Mouse (Mus musculus) lung, postnatal 14 days (tissue): ENCODE data around the gene Sde2.
"Not testable (repeated sequence)": the region's sequence is repeated elsewhere in the genome, so short reads cannot be mapped to it uniquely, and the experiment has no call there.

Source experiments
- DNase-seq: peaks from one replicate; pipeline ENCODE4 v3.0.0; 2021

Sde2 gene

DNA sequence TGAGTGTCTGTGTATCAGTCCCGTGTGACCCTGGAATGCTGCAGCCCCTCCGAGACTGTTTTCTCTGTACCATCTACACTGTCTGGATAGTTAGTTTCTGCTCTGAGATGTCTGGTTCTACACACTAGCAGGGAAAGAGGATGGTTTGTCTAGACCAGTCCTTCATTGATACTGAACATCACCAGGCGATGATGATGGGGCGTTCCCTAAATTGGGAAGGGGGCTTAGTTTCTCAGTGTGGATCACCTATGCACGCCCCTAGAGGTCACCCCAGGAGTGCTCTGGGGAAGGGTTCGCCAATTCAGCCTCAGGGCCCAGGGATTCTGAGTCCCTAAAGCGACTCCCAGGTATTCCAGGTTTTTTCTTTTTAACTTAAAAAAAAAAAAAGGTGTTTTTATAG is 38.2 kb downstream of the Sde2 start:
- no peak for DNase-seq

DNA sequence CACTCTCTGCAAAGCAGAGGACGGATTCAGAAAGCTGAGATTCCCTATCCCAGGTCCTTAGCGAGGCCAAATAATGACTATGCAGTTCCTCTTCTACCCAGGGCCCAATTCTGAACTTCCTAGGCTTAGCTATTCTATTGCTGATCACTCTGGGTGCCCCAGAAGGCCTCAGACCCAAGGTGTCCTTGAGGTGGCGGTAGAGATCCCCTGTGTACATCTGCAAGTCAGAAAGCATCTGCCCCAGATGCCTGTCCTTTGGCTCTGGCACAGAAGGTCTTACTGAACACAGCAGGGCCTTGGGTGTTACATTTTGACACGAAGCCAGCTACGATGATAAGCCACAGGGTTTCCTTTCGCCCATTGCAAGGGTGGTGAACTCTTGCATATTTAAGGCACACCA is 38.9 kb downstream of the Sde2 start:
- DNase-seq, result peak; percentile 27

DNA sequence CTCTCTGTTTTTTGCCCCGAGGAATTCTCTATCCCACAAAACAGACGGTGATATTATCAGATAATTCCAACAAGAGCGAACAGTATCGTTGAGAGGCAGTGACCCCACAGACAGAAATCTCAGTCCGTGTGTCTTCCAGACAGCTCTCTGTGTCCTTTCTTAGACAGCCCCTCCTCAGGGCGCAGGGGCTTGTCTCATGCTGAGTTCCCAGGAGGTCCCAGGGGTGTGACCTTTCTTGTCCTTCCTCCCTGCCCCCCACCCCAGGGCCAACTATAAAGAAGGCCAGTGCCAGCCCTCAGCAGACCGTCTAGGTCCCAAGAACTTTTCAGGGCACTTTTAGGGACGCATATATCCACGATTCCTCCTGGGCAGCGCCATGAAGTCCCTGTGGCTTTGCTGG is 41.9 kb downstream of the Sde2 start, which contains the start of gene Lefty2:
Gene Lefty2, plus strand, starts transcription at position 301 of the 400 bp plus-strand sequence.
- no peak for DNase-seq

DNA sequence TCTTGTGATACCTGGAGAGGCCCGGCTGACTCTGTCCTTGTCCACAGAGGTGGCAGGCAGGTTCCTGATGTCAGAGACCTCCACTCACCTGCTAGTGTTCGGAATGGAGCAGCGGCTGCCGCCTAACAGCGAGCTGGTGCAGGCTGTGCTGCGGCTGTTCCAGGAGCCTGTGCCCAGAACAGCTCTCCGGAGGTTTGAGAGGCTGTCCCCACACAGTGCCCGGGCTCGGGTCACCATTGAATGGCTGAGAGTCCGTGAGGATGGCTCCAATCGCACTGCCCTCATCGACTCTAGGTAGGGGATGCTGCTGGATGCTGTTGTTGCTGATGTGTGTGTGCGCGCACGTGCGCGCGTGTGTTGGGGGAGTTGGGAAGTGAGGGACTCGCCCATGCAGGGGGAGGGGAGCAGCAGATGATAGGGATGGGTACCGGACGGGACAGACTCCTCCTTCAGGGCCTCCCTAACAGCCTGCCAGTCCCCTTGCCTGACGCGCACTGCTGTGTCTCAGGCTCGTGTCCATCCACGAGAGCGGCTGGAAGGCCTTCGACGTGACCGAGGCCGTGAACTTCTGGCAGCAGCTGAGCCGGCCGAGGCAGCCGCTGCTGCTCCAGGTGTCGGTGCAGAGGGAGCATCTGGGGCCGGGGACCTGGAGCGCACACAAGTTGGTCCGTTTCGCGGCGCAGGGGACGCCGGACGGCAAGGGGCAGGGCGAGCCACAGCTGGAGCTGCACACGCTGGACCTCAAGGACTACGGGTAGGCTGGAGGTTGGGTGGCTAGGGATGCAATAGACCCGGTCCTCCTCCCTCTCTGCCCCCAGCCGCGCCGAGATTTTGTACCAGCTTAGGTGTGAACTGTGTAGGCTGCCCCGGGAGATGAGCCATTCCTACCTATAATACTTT is 43.4 kb downstream of the Sde2 start:
- not testable (repeated sequence) for DNase-seq

DNA sequence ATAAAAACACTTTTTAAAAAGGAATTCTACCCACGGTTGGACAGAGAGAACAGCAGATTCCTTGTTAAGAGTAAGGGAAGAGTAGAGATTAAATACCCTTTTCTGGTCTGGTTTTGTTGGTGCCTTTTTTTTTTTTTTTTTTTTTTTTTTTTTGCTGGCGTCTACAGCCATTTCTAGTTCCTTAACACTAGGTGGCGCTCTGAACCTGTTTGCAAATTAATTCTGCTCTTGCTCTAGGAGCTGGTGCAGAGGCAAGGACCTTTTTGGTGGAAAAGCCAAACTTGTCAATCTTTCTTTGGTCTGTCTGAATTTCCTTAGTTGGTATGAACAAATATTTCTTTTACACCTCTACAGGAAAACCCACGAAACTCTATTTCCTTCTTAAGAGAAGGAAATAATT is 50.2 kb downstream of the Sde2 start:
- peak; percentile 45 for DNase-seq

DNA sequence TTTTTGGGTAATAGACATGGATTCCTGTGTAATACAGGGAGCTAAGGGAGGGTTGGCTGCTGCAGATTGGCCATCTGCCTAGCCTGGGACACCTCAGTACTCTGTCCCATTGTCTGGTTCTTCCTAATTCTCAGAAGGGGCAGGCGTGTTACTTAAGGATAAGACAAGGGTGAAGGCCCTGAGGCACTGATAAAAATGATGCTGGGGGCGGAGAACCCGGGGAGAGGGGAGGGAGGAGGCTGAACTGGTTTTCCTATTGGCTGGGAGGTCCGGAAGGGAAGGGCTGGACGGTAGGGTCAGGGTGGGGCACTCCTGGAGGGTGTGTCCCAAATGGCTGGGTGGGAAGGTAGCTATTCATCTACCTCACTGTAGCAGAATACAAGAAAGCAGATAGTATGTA is 52.0 kb downstream of the Sde2 start:
- DNase-seq, result no peak

DNA sequence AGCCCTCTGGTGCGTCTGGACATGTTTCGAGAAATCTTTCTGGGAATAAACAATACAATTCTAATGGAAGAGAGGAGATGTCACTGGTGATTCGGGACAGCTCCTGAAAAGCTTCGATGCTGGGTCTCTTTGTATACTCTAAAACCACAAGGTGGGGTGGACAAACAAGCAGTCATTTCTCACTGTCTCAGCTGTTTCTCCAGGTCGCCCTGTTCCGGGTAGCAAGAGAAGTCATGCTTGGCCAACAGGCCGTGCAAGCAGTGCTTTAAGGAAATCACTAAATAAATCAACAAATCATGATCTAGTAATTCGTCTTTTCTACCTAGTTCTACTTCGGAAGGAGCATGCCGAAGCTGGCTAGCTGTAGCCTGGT is 52.7 kb downstream of the Sde2 start:
- no peak for DNase-seq

DNA sequence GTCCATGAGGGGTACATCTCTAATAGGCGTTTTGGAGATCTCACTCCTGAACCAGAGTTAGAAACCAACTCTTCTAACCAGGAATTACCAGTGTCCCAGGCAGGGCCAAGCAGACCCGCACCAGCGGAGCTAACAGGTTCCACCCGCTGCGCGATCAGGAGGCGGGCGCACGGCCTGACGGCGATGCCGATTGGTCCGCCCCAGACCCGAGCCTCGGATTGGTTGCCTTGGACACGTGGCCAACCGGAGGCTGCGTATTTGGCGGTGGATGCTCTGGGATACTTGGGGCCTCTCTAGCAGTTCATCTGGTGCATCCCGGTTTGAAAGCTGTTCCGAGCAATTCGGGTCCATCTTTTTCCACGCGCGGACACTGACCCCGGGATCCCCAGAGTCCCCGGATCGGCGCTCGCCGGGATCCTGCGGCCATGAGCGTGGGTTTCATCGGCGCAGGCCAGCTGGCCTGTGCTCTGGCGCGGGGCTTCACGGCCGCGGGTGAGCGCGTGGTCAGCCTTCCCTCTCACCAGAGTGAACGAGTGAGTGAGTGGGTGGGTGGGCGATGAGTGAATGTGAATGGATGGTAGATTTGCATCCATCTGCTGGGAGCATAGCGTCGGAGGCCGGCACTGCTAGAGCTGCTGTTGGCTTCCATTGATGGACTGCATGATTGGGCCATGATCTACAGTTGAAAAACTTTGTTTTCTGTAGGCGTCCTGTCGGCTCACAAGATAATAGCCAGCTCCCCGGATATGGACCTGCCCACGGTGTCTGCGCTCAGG is 53.3 kb downstream of the Sde2 start, which contains the start of gene Pycr2:
Gene Pycr2, plus strand, starts transcription at position 255 of the 776 bp plus-strand sequence.
- DNase-seq, result peak; percentile 95

DNA sequence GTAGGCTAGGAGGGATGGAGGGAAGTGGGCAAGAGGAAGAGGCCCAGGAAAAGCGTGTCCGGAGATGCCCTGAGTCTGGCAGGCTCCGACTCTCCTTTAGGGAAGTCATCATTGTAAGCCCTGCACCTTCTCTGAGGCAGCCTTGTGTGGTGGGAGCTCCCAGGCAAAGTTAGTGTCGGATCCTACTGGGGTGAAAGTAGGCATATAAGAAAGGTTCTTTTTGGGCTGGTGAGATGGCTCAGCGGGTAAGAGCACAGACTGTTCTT is 53.8 kb downstream of the Sde2 start:
- DNase-seq, result no peak

DNA sequence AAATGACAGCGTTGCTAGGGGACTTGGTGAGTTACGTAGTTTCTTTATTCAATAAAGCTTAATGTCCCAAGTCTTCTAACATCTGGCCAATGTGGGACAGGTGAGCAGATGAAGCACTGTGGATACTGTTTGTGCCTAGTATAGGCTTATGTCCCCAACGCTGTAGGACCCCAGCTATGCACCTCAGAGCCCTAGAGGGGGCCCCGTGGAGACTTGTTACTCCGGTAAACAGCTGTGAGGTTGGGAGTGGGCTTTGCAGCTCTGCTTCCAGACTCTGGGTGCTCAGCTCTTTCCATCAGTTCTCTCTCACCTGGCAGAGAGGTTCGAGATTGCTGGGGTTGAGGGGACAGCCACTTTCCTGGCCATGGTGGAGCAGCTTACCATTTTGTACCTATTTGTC is 54.4 kb downstream of the Sde2 start:
- no peak for DNase-seq

DNA sequence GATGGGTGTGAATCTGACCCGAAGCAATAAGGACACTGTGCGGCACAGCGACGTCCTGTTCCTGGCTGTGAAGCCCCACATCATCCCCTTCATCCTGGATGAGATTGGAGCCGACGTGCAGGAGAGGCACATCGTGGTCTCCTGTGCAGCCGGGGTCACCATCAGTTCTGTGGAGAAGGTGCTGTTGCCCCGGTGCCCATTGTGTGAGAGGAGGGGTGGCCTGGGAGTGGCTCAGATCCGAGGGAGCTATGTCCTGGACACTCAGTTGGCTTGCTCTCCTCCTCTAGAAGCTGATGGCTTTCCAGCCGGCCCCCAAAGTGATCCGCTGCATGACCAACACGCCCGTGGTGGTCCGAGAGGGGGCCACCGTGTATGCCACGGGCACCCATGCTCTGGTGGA is 54.9 kb downstream of the Sde2 start:
- DNase-seq, result no peak

DNA sequence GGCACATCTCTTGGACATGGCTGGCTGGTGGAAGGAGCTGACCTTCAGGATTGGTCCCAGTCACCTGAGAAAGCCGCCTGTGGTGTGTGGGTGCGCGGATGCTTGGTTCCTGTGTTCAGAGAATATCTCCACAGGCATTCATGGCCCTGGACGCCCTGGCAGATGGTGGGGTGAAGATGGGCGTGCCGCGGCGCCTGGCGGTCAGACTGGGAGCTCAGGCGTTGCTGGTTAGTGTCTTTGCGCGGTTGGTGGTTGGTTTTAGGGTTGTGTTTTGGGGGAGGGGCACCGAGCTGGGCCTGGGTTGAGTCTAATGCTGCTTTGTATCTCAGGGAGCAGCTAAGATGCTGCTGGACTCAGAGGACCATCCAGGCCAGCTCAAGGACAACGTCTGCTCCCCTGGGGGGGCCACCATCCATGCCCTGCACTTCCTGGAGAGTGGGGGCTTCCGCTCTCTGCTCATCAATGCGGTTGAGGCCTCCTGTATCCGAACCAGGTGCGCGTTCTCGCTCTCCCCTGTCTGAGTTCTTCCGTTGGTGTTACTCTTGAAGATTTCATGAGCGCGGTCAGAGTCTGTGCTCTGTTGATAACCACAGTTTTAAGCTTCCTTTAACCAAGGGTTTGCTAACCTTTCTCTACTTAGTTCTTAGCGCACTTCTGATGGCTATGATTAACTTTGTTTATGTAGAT is 55.7 kb downstream of the Sde2 start:
- DNase-seq, result no peak

DNA sequence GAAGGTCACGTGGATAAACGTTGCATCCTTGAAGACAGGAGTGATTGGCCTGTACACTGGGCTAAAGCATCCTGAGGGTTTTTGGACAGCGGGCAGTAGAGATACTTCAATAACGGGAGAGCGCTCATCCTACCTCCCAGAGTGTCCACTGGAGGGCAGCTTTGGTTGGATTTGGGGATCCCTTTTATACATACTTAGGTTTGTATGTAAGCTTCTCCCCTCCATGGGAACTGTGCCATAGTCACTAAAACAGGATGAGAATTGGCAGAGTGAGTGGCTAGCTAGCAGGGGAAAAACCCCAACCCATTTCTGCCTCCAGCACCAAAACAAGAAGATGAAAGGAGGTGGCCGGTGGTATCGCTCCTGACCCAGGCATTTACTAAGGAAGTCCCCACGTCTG is 60.2 kb downstream of the Sde2 start:
- no peak for DNase-seq

DNA sequence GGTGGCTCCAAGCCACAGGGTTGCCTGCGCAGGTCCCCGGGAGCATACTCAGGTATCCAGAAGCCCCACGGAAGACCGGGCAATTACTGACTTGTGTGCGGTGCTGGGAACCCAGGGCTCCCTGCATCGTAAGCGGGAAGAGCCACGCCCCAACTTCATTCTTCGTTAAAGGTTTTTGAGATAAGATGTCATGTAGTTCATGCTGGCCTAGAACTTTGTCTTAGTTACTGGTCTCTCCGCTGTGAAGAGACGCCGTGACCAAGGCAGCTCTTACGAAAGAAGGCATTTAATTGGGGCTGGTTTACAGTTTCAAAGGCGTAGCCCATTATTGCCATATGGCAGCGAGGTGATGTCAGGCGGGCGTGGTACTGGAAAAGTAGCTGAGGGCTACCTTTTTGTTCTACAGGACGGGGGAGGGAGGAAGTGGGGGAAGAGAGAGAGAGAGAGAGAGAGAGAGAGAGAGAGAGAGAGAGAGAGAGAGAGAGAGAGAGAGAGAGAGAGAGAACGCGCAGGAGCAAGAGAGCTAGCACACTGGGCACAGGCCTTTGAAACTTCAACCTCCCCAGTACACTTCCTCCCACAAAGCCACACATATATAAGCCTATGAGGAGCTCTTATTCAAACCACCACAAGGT is 60.8 kb downstream of the Sde2 start:
- no peak for DNase-seq

DNA sequence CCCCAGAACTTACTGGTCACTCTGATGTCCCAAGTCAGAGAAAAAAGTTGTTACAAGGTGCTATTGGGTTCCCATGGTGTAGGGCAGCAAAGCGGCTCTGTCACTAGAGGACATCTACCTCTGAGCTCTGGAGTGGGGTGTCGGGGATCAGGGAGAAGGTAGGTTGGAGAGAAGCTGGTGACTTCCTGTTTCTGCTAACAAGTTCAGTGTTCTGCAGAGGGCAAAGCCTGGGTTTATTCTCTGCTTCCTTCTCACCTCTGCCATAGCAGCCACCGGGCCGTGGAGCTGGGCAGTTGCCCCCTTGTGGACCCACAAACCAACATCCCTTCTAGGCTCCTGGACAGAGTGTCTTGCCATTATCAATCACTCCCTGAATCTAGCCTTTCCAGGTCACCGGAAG is 61.9 kb downstream of the Sde2 start:
- no peak for DNase-seq

DNA sequence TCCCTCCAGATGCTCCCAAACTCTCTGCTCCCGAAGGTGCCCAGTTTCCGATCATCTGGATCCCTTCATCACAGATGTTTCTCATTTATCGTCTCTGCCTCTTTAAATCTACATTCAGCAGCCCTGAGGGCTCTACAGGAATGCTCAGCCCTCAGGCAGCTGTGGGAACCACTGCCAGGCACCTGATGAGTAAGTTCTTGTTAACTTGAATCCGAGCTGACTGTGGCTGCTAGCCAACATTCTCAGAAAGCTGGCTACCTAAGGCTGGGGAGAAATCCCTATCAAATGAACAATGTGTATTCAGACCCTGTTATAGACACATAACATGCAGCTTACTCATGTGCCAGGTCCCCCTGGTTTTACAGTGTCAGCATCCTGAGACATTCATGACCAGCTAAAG is 62.9 kb downstream of the Sde2 start:
- no peak for DNase-seq

DNA sequence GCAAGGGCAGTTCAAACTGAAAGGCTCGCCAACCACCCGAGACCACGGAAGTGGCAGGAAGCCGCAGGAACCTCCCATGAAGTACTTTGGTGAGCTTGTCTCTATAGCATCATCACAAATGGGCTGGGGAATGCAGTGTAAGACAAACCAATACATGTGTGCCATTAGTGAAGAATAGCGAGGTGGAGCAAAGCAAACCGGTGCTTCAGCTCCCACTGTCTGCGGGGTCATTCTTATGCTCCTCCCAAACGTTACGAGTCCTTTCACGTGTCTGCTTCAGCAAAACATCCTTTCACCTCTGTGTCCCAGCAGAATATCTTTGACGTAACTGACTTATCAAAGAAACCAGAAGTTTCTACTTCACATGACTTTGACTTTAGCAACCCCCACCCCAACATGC is 65.5 kb downstream of the Sde2 start:
- DNase-seq, result no peak

DNA sequence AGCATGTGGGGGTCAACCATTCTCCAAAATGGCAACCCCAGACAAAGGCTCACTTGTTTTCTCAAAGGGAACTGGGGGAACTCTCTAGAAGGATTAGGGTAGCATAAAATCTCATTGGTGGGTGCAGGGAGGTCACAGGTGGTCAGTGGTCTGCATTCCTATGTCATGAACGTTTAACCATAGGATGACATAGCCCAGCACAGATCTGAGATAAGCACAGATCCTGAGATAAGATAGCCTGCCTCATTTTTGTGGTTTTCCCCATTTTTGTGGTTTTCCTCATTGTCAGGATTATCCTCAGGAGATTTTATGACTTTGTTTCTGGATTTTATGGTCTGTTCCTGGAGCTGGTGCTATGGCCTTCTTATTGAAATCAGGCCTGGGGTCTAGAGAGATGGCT is 66.1 kb downstream of the Sde2 start:
- no peak for DNase-seq
